Mouse (Mus musculus): ENCODE results near the gene Dnah11.

GRCm38 (mm10) chr12:118164785-118165184 lies 34.1 kb downstream of the Dnah11 start:
- TF ChIP-seq POLR2A (IDR thresholded peaks at IDR 0.05; ENCODE audit: borderline replicate concordance, control insufficient read depth, low read depth, low read length) = no peak
- TF ChIP-seq CTCF (IDR thresholded peaks at IDR 0.05; ENCODE audit: control insufficient read depth, insufficient read depth, low read length) = no peak
